Mouse (Mus musculus) C2C12 (cell line): ENCODE measurements at regions not wholly inside any gene's neighbourhood (a gene's known extent, or its start where the extent isn't known, plus 50 kb on each side); places are given as distances from the start of the nearest gene placed in this dataset.

Source experiments
- CEBPB ChIP-seq: IDR thresholded peaks from one replicate; pipeline ENCODE4 v1.6.1; 2011; ENCODE audit warnings: low read depth, mild to moderate bottlenecking, control low read depth, moderate library complexity
- CTCF ChIP-seq: IDR thresholded peaks from one replicate; pipeline ENCODE4 v1.5.1; 2011; ENCODE audit not compliant: control insufficient read depth, insufficient read depth, insufficient read length
- FOSL1 ChIP-seq: IDR thresholded peaks from one replicate; pipeline ENCODE4 v1.8.0; 2011; ENCODE audit warnings: mild to moderate bottlenecking, low read length; ENCODE audit not compliant: poor library complexity, insufficient read depth, severe bottlenecking
- MYOD1 ChIP-seq: IDR thresholded peaks from one replicate; pipeline ENCODE4 v1.6.1; 2011; ENCODE audit warnings: low read depth; ENCODE audit not compliant: control insufficient read depth, insufficient read length

DNA sequence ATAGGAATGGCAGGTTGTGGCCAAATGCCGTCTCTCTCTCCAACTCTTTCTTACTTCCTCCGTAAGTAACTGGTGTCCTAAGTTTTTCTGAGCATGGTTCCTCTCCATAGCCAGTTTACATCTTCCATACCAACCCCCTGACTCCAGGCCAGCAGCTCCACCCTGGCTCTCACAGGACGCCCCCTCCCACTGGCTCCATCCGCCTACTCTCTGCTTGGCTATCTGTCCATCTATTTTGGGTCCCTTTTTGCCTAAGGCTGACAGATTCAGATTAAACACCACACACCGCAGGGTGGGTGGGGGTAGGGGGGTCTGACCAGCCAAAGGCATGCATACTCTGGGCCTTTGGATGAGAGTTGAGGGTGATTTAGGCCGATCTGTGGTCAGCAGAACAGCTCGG lies 57.0 kb upstream of the Flt1 start:
- no peak for TF ChIP-seq CTCF
- no peak for TF ChIP-seq CEBPB
- TF ChIP-seq FOSL1: no peak
- no peak for TF ChIP-seq MYOD1
